Mouse (Mus musculus) small intestine, adult 2 months (tissue): ENCODE data around the gene Kdm2b.

Experiments
- CTCF ChIP-seq: fragments of 200-500 bp; IDR thresholded peaks from 2 replicates; pipeline ENCODE4 v1.5.1; 2012; ENCODE audit warnings: low read depth, mild to moderate bottlenecking, control low read depth, inconsistent platforms, low read length, moderate library complexity, mixed read lengths; ENCODE audit not compliant: insufficient replicate concordance, insufficient read length; ENCODE audit errors: extremely low read depth
- POLR2A ChIP-seq: fragments of 200-500 bp; IDR thresholded peaks from 2 replicates; pipeline ENCODE4 v1.6.1; 2012; ENCODE audit warnings: low read depth, mild to moderate bottlenecking, control low read depth, inconsistent platforms, low read length, moderate library complexity

DNA sequence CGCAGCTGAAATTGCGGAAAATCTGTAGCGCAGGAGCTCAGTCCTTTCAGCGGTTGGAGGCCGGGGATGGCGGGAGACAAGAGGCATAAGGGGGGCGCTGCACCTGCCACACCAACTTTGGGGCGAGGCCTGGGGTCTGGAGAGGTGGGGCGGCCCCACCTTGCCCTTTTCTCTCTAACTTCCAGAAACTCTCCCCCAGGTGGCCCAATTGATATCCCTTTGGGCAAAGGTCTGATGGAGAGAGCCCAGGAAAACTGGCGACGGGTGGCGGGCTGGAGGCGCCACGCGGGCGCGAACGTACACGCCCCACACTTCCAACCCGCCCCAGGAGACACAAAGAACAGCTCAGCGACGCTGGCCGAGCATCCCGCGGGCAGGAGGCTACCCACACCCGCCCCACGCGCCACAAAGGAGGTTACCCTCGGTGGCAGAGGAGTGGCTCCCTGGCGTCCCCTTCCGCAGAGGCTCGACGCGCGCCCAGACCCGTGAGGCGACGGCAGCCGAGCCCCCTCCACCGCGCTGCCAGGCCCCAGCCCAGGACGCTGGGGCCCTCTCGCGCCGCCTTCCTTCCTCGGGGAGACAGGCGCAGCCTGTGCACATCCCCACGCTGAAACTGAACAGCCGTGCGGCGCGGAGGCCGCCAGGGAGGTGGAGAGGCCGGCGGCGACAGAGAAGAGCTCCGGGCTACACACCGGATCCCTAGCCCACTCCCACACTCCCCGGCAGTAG, 37.5 kb downstream of the Kdm2b start:
- TF ChIP-seq CTCF (no peak), POLR2A (no peak)
